Mouse (Mus musculus): ENCODE measurements around the gene B4galt3. TPM values are rescaled to one million over a fixed set of nuclear protein-coding genes. Genes with fewer than 3 reads are reported as not detected.
"Not testable (repeated sequence)": the region's sequence is repeated elsewhere in the genome, so short reads cannot be mapped to it uniquely, and the experiment has no call there.

The B4galt3 gene
- polyA plus RNA-seq, 1 experiment from 2014 or later: 58.4 TPM

DNA sequence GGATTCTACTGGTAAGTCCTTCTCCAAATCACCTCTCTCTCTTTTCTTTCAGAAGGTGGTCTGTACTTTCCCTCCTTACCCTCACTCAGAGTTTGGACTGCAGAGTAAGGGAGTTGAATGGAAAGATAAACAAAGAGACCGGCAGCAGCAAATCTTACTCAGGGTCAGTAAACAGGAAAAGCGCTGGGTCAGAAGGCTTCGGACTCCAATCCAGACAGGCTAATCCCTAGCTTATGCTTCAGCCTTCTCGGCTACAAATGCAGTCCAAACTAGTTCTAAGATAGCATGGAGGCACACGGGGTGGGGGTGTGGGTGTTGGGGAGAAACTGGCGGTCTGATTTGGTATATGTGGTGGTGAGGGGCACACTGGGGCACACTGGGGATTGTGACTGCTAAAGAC is 32.7 kb upstream of the B4galt3 start:
- no peaks in the 10 kb centered on the region for H3K9me3 ChIP-seq (ENCODE audit: control insufficient read depth, low read length)
- H3K36me3 ChIP-seq (ENCODE audit: control insufficient read depth, insufficient read depth, low read length): peaks cover 32% of the 10 kb centered on the region
- 70% methylated on average over 6 of the region's 6 CpGs for WGBS
- DNase-seq (ENCODE audit: low spot score, missing footprints) (no peak), ATAC-seq (ENCODE audit: low FRiP score) (no peak)
- no peaks in the 10 kb centered on the region for H3K27me3 ChIP-seq (ENCODE audit: control insufficient read depth, insufficient read depth, low read length)
- no peak overlapping the region for H3K27ac ChIP-seq (ENCODE audit: low read depth, low read length)
- H3K4me2 ChIP-seq: no peak overlapping the region
- H3K9ac ChIP-seq (ENCODE audit: low read length): no peak overlapping the region
- no peak overlapping the region for H3K4me3 ChIP-seq (ENCODE audit: low read depth, low read length)
- H3K4me1 ChIP-seq (ENCODE audit: control insufficient read depth, insufficient read depth, low read length): no peaks in the 10 kb centered on the region

DNA sequence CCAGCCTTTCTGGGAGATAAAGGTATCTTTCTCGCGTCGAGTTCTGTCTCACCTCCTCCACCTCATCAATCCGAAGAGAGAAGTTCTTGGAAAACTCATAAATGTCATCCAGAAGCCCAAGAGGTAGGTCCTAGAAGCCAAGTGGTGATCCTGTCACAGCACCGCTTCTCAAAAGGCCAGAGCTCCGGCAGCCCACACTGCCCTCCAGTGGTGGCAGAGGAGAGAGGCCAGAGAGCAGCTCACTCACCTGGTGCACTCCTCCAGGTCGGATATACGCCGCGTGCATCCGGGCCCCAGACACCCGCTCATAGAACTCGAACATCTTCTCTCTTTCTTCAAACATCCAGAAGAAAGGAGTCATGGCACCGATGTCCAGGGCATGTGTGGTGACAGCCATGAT is 31.7 kb upstream of the B4galt3 start:
- no peak overlapping the region for H3K9ac ChIP-seq (ENCODE audit: low read length)
- no peaks in the 10 kb centered on the region for H3K27me3 ChIP-seq (ENCODE audit: control insufficient read depth, insufficient read depth, low read length)
- ATAC-seq (ENCODE audit: low FRiP score): peak; percentile 64; the same call in 1 of the 2 replicates
- no peaks in the 10 kb centered on the region for H3K4me1 ChIP-seq (ENCODE audit: control insufficient read depth, insufficient read depth, low read length)
- H3K36me3 ChIP-seq (ENCODE audit: control insufficient read depth, insufficient read depth, low read length): peaks cover 33% of the 10 kb centered on the region
- H3K9me3 ChIP-seq (ENCODE audit: control insufficient read depth, low read length): no peaks in the 10 kb centered on the region
- H3K4me3 ChIP-seq (ENCODE audit: low read depth, low read length): no peak overlapping the region
- H3K4me2 ChIP-seq: no peak overlapping the region
- no peak overlapping the region for H3K27ac ChIP-seq (ENCODE audit: low read depth, low read length)
- WGBS: 79% methylated on average over 14 of the region's 14 CpGs
- DNase-seq (ENCODE audit: low spot score, missing footprints): peak; percentile 87

- Histone ChIP-seq H3K36me3 (ENCODE audit: control insufficient read depth, insufficient read depth, low read length) (peaks cover 26% of the 10 kb centered on the region; the same call in 1 of the 2 replicates), H3K27me3 (ENCODE audit: control insufficient read depth, insufficient read depth, low read length) (no peaks in the 10 kb centered on the region), H3K4me2 (no peak overlapping the region), H3K4me3 (ENCODE audit: low read depth, low read length) (no peak overlapping the region), H3K9me3 (ENCODE audit: control insufficient read depth, low read length) (no peaks in the 10 kb centered on the region), H3K27ac (ENCODE audit: low read depth, low read length) (no peak overlapping the region), H3K4me1 (ENCODE audit: control insufficient read depth, insufficient read depth, low read length) (no peaks in the 10 kb centered on the region), H3K9ac (ENCODE audit: low read length) (no peak overlapping the region)
- DNase-seq (ENCODE audit: low spot score, missing footprints): no peak
- ATAC-seq (ENCODE audit: low FRiP score): no peak
- 82% methylated on average over 15 of the region's 15 CpGs for whole genome bisulfite sequencing
Observed at GRCm38 (mm10) chr1:171239992-171240744, 30.0 kb upstream of the B4galt3 start.

DNA sequence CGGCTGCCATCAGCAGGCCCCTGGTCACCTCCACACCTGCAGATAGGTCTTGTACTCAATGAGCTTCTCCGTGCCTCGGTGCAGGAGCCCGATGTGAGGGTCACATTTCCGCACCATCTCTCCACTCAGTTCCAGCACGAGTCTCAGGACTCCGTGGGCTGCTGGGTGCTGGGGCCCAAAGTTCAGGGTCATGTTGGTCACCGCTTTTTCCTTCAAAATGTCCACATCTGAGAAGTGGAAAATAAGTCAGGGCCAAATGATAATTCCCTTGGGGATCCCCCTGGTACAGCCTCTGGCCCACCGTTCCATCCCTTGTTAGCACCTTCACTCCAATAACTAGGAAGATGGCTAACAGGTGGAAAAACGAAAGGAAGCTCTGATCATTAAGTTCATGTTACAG is 29.2 kb upstream of the B4galt3 start:
- H3K4me1 ChIP-seq (ENCODE audit: control insufficient read depth, insufficient read depth, low read length): no peaks in the 10 kb centered on the region; the same call in 1 of the 2 replicates
- WGBS: 94% methylated on average over 10 of the region's 10 CpGs
- H3K9me3 ChIP-seq (ENCODE audit: control insufficient read depth, low read length): no peaks in the 10 kb centered on the region
- DNase-seq (ENCODE audit: low spot score, missing footprints) (no peak), ATAC-seq (ENCODE audit: low FRiP score) (no peak)
- H3K36me3 ChIP-seq (ENCODE audit: control insufficient read depth, insufficient read depth, low read length): peaks cover 21% of the 10 kb centered on the region; the same call in 1 of the 2 replicates
- H3K27me3 ChIP-seq (ENCODE audit: control insufficient read depth, insufficient read depth, low read length): no peaks in the 10 kb centered on the region
- H3K9ac ChIP-seq (ENCODE audit: low read length): no peak overlapping the region
- H3K27ac ChIP-seq (ENCODE audit: low read depth, low read length): no peak overlapping the region
- no peak overlapping the region for H3K4me3 ChIP-seq (ENCODE audit: low read depth, low read length)
- H3K4me2 ChIP-seq: no peak overlapping the region

- H3K27me3 ChIP-seq (ENCODE audit: control insufficient read depth, insufficient read depth, low read length); H3K27ac ChIP-seq (ENCODE audit: low read depth, low read length); H3K4me3 ChIP-seq (ENCODE audit: low read depth, low read length); DNase-seq (ENCODE audit: low spot score, missing footprints); H3K4me2 ChIP-seq; ATAC-seq (ENCODE audit: low FRiP score); H3K9me3 ChIP-seq (ENCODE audit: control insufficient read depth, low read length); H3K4me1 ChIP-seq (ENCODE audit: control insufficient read depth, insufficient read depth, low read length); H3K9ac ChIP-seq (ENCODE audit: low read length): not testable (repeated sequence)
- WGBS: 83% methylated on average over 12 of the region's 12 CpGs
- peaks cover 16% of the 10 kb centered on the region; the same call in 1 of the 2 replicates for H3K36me3 ChIP-seq (ENCODE audit: control insufficient read depth, insufficient read depth, low read length)
Observed at GRCm38 (mm10) chr1:171241952-171242351, 28.2 kb upstream of the B4galt3 start.

DNA sequence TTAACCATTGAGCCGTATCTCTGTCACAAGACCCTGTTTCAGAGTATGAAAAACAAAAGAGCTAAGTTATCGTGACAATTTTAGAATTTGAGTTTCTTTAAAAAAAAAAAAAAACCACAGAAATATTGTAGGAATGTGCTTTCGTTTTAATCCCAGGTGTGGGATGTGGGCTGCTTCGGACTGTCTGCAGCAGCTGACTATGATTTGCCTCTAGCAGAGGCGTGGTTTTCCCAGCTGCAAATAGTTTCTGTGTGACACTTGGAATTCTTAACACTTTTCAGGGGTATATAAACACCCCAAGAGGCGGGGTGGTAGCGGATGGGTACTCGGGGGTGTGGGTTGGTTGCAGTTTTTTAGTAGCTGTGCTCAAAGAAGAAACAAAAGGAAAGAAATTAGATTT is 24.8 kb upstream of the B4galt3 start:
- no peak for ATAC-seq (ENCODE audit: low FRiP score)
- Histone ChIP-seq H3K27ac (ENCODE audit: low read depth, low read length) (no peak overlapping the region), H3K9ac (ENCODE audit: low read length) (no peak overlapping the region), H3K27me3 (ENCODE audit: control insufficient read depth, insufficient read depth, low read length) (no peaks in the 10 kb centered on the region), H3K9me3 (ENCODE audit: control insufficient read depth, low read length) (no peaks in the 10 kb centered on the region), H3K4me3 (ENCODE audit: low read depth, low read length) (no peak overlapping the region), H3K4me1 (ENCODE audit: control insufficient read depth, insufficient read depth, low read length) (peaks cover 21% of the 10 kb centered on the region), H3K4me2 (no peak overlapping the region), H3K36me3 (ENCODE audit: control insufficient read depth, insufficient read depth, low read length) (peaks cover 4% of the 10 kb centered on the region; the same call in 1 of the 2 replicates)
- no peak for DNase-seq (ENCODE audit: low spot score, missing footprints)
- 94% methylated on average over 8 of the region's 8 CpGs for WGBS

GRCm38 (mm10) chr1:171246709-171247452 is 23.2 kb upstream of the B4galt3 start:
- no peaks in the 10 kb centered on the region for H3K9me3 ChIP-seq (ENCODE audit: control insufficient read depth, low read length)
- H3K27me3 ChIP-seq (ENCODE audit: control insufficient read depth, insufficient read depth, low read length): no peaks in the 10 kb centered on the region
- peaks cover 33% of the 10 kb centered on the region for H3K4me1 ChIP-seq (ENCODE audit: control insufficient read depth, insufficient read depth, low read length)
- H3K9ac ChIP-seq (ENCODE audit: low read length): peak overlapping the region; percentile 89
- DNase-seq (ENCODE audit: low spot score, missing footprints): peak; percentile 100
- H3K4me2 ChIP-seq: peak overlapping the region; percentile 81
- peaks cover 4% of the 10 kb centered on the region; the same call in 1 of the 2 replicates for H3K36me3 ChIP-seq (ENCODE audit: control insufficient read depth, insufficient read depth, low read length)
- peak overlapping the region; percentile 20; the same call in 1 of the 2 replicates for H3K27ac ChIP-seq (ENCODE audit: low read depth, low read length)
- peak overlapping the region; percentile 64 for H3K4me3 ChIP-seq (ENCODE audit: low read depth, low read length)
- under 1% methylated on average over 41 of the region's 41 CpGs for WGBS
- peak; percentile 92 for ATAC-seq (ENCODE audit: low FRiP score)

GRCm38 (mm10) chr1:171247453-171247841 is 22.7 kb upstream of the B4galt3 start:
- Histone ChIP-seq H3K4me1 (ENCODE audit: control insufficient read depth, insufficient read depth, low read length) (peaks cover 37% of the 10 kb centered on the region), H3K36me3 (ENCODE audit: control insufficient read depth, insufficient read depth, low read length) (peaks cover under 1% of the 10 kb centered on the region; the same call in 1 of the 2 replicates), H3K27ac (ENCODE audit: low read depth, low read length) (peak overlapping the region; percentile 20; the same call in 1 of the 2 replicates), H3K9ac (ENCODE audit: low read length) (peak overlapping the region; percentile 89), H3K27me3 (ENCODE audit: control insufficient read depth, insufficient read depth, low read length) (no peaks in the 10 kb centered on the region), H3K4me2 (peak overlapping the region; percentile 81), H3K9me3 (ENCODE audit: control insufficient read depth, low read length) (no peaks in the 10 kb centered on the region), H3K4me3 (ENCODE audit: low read depth, low read length) (peak overlapping the region; percentile 64)
- 18% methylated on average over 13 of the region's 13 CpGs for WGBS
- DNase-seq (ENCODE audit: low spot score, missing footprints) (no peak), ATAC-seq (ENCODE audit: low FRiP score) (peak; percentile 4; the same call in 1 of the 2 replicates)

- Histone ChIP-seq H3K27ac (ENCODE audit: low read depth, low read length) (peak overlapping the region; percentile 5; the same call in 1 of the 2 replicates), H3K27me3 (ENCODE audit: control insufficient read depth, insufficient read depth, low read length) (no peaks in the 10 kb centered on the region), H3K9me3 (ENCODE audit: control insufficient read depth, low read length) (no peaks in the 10 kb centered on the region), H3K9ac (ENCODE audit: low read length) (peak overlapping the region; percentile 89), H3K4me2 (peak overlapping the region; percentile 81; the same call in 1 of the 2 replicates), H3K4me1 (ENCODE audit: control insufficient read depth, insufficient read depth, low read length) (peaks cover 37% of the 10 kb centered on the region), H3K4me3 (ENCODE audit: low read depth, low read length) (peak overlapping the region; percentile 64), H3K36me3 (ENCODE audit: control insufficient read depth, insufficient read depth, low read length) (no peaks in the 10 kb centered on the region)
- WGBS: 22% methylated on average over 4 of the region's 4 CpGs
- DNase-seq (ENCODE audit: low spot score, missing footprints) (no peak), ATAC-seq (ENCODE audit: low FRiP score) (no peak)
Observed at GRCm38 (mm10) chr1:171247916-171248315, 22.2 kb upstream of the B4galt3 start.
